Mouse (Mus musculus) thymus, adult 2 months (tissue): Measurements from ENCODE around the gene Fbln1.

Experiments
- CTCF ChIP-seq: fragments of 200-500 bp; IDR thresholded peaks from 2 replicates; pipeline ENCODE4 v1.5.1; 2012; ENCODE audit warnings: mild to moderate bottlenecking, control low read depth, low read length, moderate library complexity, borderline replicate concordance; ENCODE audit not compliant: control insufficient read depth, poor library complexity, insufficient read depth; ENCODE audit errors: extremely low read depth
- POLR2A ChIP-seq: fragments of 200-500 bp; IDR thresholded peaks from 2 replicates; pipeline ENCODE4 v1.6.1; 2012; ENCODE audit warnings: mild to moderate bottlenecking, low read length, control low read depth, moderate library complexity; ENCODE audit not compliant: control insufficient read depth, poor library complexity, insufficient read depth; ENCODE audit errors: extremely low read depth

- TF ChIP-seq CTCF (no peak), POLR2A (no peak)
Observed at GRCm38 (mm10) chr15:85216069-85216813, 10.5 kb downstream of the Fbln1 start.
